Mouse (Mus musculus): ENCODE results near the gene Taf1b. TPM values are rescaled to one million over a fixed set of nuclear protein-coding genes. Genes with fewer than 3 reads are reported as not detected.

Gene Taf1b
- total and polyA plus RNA-seq, 3 experiments = 6.4 to 10.8 (median 9.8) TPM

DNA sequence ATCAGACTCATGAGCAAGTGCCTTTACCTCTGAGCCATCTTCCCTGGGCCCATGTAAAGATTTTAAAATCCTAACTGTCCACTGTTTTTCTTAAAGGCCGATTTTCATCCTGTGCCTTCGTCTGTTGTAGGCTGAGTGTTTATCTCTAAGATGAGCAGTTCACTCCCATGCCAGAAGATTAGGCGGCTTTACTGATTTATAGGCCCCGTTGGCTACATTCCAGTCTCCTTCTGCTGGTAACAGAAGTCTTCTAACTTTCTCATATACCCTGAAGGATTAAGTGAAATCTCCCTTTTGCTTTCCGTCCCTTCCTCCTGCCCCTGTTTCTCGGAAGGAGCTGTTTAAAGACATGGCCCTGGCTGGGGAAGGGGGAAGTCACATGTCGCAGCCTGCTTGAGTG, 76.7 kb downstream of the Taf1b start:
- Histone ChIP-seq H3K4me3 (no peak overlapping the region), H3K27ac (no peak overlapping the region), H3K27me3 (ENCODE audit: control insufficient read depth, insufficient read depth, low read length) (no peaks in the 10 kb centered on the region), H3K79me2 (replicated peaks; ENCODE audit: control insufficient read depth, insufficient read depth, low read length) (no peaks in the 10 kb centered on the region), H3K4me1 (ENCODE audit: control insufficient read depth, insufficient read depth, low read length) (no peaks in the 10 kb centered on the region; the same call in 1 of the 2 replicates), H3K9ac (ENCODE audit: low read depth, low read length) (no peak overlapping the region), H3K36me3 (ENCODE audit: control insufficient read depth, insufficient read depth, low read length) (no peaks in the 10 kb centered on the region)
- intact Hi-C loops (cut with DNase I) = loop anchor here (5.0 kb wide), 1 partner anchor 78 kb away; the partner anchor contains the start of gene Taf1b
- WGBS = 56% methylated on average over 7 of the region's 7 CpGs
- DNase-seq = no peak
- TF ChIP-seq EP300 (IDR thresholded peaks at IDR 0.05; ENCODE audit: insufficient read depth, low read depth, low read length) (no peak), CTCF (IDR thresholded peaks at IDR 0.05) (no peak), POLR2A (IDR thresholded peaks at IDR 0.05; ENCODE audit: insufficient read depth, low read depth, low read length) (no peak)

DNA sequence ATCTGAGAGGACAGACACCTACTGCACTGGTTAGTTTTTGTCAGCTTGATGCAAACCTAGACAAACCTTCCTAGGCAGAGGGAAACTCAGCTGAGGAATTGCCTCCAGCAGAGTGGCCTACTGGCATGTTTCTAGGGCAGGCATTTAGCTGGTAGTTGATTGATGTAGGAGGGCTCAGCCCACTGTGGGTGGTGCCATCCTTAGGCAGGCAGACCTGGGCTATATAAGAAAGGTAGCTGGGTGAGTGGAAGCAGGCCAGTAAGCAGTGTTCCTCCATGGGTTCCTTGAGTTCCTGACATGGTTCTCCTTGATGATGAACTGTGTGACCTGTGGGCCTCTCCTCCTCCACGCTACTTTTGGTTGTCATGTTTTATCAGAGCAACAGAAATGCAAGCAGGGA, 82.3 kb downstream of the Taf1b start:
- H3K27me3 ChIP-seq (ENCODE audit: control insufficient read depth, insufficient read depth, low read length) = no peaks in the 10 kb centered on the region
- no peaks in the 10 kb centered on the region for H3K79me2 ChIP-seq (replicated peaks; ENCODE audit: control insufficient read depth, insufficient read depth, low read length)
- no peaks in the 10 kb centered on the region for H3K36me3 ChIP-seq (ENCODE audit: control insufficient read depth, insufficient read depth, low read length)
- no peak overlapping the region for H3K9ac ChIP-seq (ENCODE audit: low read depth, low read length)
- peaks cover 1% of the 10 kb centered on the region; the same call in 1 of the 2 replicates for H3K4me1 ChIP-seq (ENCODE audit: control insufficient read depth, insufficient read depth, low read length)
- DNase-seq = no peak
- intact Hi-C loops (cut with DNase I) = no loop called here
- 66% methylated on average over 1 of the region's 1 CpGs for WGBS
- H3K4me3 ChIP-seq = no peak overlapping the region
- TF ChIP-seq CTCF (IDR thresholded peaks at IDR 0.05) = no peak
- TF ChIP-seq POLR2A (IDR thresholded peaks at IDR 0.05; ENCODE audit: insufficient read depth, low read depth, low read length) = no peak
- no peak for TF ChIP-seq EP300 (IDR thresholded peaks at IDR 0.05; ENCODE audit: insufficient read depth, low read depth, low read length)
- no peak overlapping the region for H3K27ac ChIP-seq

DNA sequence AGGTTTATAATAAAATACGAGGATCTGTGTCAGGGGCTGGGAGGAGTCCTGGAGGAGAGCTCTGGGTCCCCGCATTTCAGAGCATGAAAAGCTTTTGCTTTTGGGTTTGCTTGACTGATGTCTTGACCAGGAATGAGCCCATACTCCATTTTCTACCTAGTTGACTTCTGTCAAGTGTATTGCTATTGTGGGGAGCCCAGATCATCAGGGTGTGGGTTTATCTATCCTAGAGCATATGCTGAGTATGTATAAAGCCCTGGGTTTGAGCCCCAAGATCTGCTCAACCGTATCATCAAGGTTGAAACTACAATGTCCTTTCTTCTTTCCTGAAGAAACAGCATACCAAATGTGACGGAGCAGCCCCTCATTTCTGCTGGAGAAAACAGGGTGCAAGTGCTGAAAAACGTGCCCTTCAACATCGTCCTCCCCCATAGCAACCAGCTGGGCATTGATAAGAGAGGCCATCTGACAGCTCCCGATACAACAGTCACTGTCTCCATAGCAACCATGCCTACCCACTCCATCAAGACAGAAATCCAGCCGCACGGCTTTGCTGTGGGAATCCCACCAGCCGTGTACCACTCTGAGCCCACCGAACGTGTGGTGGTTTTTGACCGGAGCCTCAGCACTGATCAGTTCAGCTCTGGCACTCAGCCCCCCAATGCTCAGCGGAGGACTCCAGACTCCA, 83.0 kb downstream of the Taf1b start:
- Histone ChIP-seq H3K9ac (ENCODE audit: low read depth, low read length) (no peak overlapping the region), H3K4me1 (ENCODE audit: control insufficient read depth, insufficient read depth, low read length) (peaks cover 1% of the 10 kb centered on the region; the same call in 1 of the 2 replicates), H3K27ac (no peak overlapping the region), H3K79me2 (replicated peaks; ENCODE audit: control insufficient read depth, insufficient read depth, low read length) (no peaks in the 10 kb centered on the region), H3K4me3 (no peak overlapping the region), H3K27me3 (ENCODE audit: control insufficient read depth, insufficient read depth, low read length) (no peaks in the 10 kb centered on the region), H3K36me3 (ENCODE audit: control insufficient read depth, insufficient read depth, low read length) (no peaks in the 10 kb centered on the region)
- no peak for DNase-seq
- TF ChIP-seq EP300 (IDR thresholded peaks at IDR 0.05; ENCODE audit: insufficient read depth, low read depth, low read length) = no peak
- TF ChIP-seq CTCF (IDR thresholded peaks at IDR 0.05) = no peak
- no peak for TF ChIP-seq POLR2A (IDR thresholded peaks at IDR 0.05; ENCODE audit: insufficient read depth, low read depth, low read length)
- intact Hi-C loops (cut with DNase I) = no loop called here
- WGBS = 76% methylated on average over 14 of the region's 14 CpGs

DNA sequence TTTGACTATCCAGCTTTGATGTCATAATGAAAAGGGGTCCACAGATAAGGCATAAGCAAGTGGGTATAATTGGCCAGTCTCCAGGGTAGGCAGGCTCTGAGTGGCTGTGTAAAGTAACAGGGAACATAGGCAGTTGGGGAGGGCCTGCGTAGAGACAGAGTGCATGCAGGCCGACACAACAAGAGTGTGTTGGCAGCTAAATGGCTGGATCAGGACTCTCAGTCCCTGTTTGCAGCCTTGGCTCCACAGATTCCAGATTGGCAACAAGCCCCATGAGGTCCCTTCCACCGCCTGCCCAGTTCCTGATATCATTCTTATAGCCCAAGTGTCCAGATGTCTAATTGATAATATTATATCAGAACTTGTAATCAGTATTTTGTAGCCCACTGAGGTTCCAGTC, 85.5 kb downstream of the Taf1b start:
- peak in 1 of 2 experiments; percentile 26 for DNase-seq
- TF ChIP-seq POLR2A (IDR thresholded peaks at IDR 0.05; ENCODE audit: insufficient read depth, low read depth, low read length) (no peak), EP300 (IDR thresholded peaks at IDR 0.05; ENCODE audit: insufficient read depth, low read depth, low read length) (no peak), CTCF (IDR thresholded peaks at IDR 0.05) (no peak)
- Histone ChIP-seq H3K4me3 (no peak overlapping the region), H3K36me3 (ENCODE audit: control insufficient read depth, insufficient read depth, low read length) (no peaks in the 10 kb centered on the region), H3K9ac (ENCODE audit: low read depth, low read length) (no peak overlapping the region), H3K27ac (no peak overlapping the region), H3K27me3 (ENCODE audit: control insufficient read depth, insufficient read depth, low read length) (no peaks in the 10 kb centered on the region), H3K4me1 (ENCODE audit: control insufficient read depth, insufficient read depth, low read length) (peaks cover 1% of the 10 kb centered on the region; the same call in 1 of the 2 replicates), H3K79me2 (replicated peaks; ENCODE audit: control insufficient read depth, insufficient read depth, low read length) (no peaks in the 10 kb centered on the region)
- 53% methylated on average over 3 of the region's 3 CpGs for WGBS
- intact Hi-C loops (cut with DNase I) = no loop called here

DNA sequence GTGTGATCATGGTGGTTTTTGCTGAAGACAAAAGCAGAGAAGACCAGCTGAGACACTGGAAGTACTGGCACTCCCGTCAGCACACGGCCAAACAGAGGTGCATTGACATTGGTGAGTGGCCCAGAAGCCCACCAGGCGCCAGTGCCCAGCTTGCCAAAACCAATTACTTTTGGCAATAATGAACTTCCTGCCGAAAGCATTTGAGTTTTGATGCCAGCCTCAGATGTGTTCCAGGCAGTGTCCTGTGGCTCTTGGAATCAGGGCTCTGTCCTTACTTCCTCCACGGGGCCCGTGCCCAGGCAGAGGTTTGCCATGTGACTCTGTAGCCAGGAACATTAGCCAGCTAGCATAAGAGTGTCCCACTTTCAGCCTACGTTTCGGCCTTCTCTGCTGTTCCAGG, 86.7 kb downstream of the Taf1b start:
- peaks cover 1% of the 10 kb centered on the region; the same call in 1 of the 2 replicates for H3K4me1 ChIP-seq (ENCODE audit: control insufficient read depth, insufficient read depth, low read length)
- no peaks in the 10 kb centered on the region for H3K27me3 ChIP-seq (ENCODE audit: control insufficient read depth, insufficient read depth, low read length)
- H3K4me3 ChIP-seq = no peak overlapping the region
- 63% methylated on average over 8 of the region's 8 CpGs for WGBS
- no peaks in the 10 kb centered on the region for H3K79me2 ChIP-seq (replicated peaks; ENCODE audit: control insufficient read depth, insufficient read depth, low read length)
- H3K9ac ChIP-seq (ENCODE audit: low read depth, low read length) = no peak overlapping the region
- no peak overlapping the region for H3K27ac ChIP-seq
- peak; percentile 35 to 61 for DNase-seq
- no peaks in the 10 kb centered on the region for H3K36me3 ChIP-seq (ENCODE audit: control insufficient read depth, insufficient read depth, low read length)
- intact Hi-C loops (cut with DNase I) = no loop called here
- TF ChIP-seq POLR2A (IDR thresholded peaks at IDR 0.05; ENCODE audit: insufficient read depth, low read depth, low read length) (no peak), EP300 (IDR thresholded peaks at IDR 0.05; ENCODE audit: insufficient read depth, low read depth, low read length) (0 out of 2 replicates have a peak, but pooled peaks have one; percentile 35)

DNA sequence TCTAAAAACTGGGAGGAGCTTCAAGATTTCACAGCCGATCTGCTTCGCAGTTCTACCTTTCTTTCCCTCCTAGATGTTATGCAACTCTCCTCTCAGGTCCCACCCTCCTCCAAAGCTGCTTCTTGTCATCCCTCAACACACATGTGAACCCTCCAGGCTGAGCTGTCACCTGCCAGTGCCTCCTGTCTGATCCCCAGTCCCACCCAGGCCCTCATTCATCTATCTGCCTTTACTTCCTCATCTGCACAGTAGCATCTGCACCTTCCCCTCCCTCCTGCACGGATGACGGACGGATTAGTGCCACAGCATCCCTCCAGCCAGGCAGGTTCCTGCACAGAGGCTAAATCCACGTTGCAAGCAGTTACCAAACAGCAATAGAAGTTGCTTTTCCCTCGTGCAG, 88.0 kb downstream of the Taf1b start:
- 87% methylated on average over 7 of the region's 7 CpGs for WGBS
- no peak for TF ChIP-seq CTCF (IDR thresholded peaks at IDR 0.05)
- TF ChIP-seq EP300 (IDR thresholded peaks at IDR 0.05; ENCODE audit: insufficient read depth, low read depth, low read length) = no peak
- TF ChIP-seq POLR2A (IDR thresholded peaks at IDR 0.05; ENCODE audit: insufficient read depth, low read depth, low read length) = no peak
- H3K79me2 ChIP-seq (replicated peaks; ENCODE audit: control insufficient read depth, insufficient read depth, low read length) = no peaks in the 10 kb centered on the region
- H3K4me3 ChIP-seq = no peak overlapping the region
- no peak overlapping the region for H3K9ac ChIP-seq (ENCODE audit: low read depth, low read length)
- H3K27ac ChIP-seq = no peak overlapping the region
- DNase-seq = no peak
- peaks cover 1% of the 10 kb centered on the region; the same call in 1 of the 2 replicates for H3K4me1 ChIP-seq (ENCODE audit: control insufficient read depth, insufficient read depth, low read length)
- no peaks in the 10 kb centered on the region for H3K36me3 ChIP-seq (ENCODE audit: control insufficient read depth, insufficient read depth, low read length)
- intact Hi-C loops (cut with DNase I) = no loop called here
- no peaks in the 10 kb centered on the region for H3K27me3 ChIP-seq (ENCODE audit: control insufficient read depth, insufficient read depth, low read length)
